Mouse (Mus musculus): ENCODE data around the gene Ehd1. TPM values are rescaled to one million over a fixed set of nuclear protein-coding genes. Genes with fewer than 3 reads are reported as not detected.
A peak's percentile ranks its signal among the peaks of the same experiment; 100 is the strongest.
"Not testable (repeated sequence)": the region's sequence is repeated elsewhere in the genome, so short reads cannot be mapped to it uniquely, and the experiment has no call there.

The Ehd1 gene
- polyA plus RNA-seq, 1 experiment from 2014 or later, result 75.6 TPM

- not testable (repeated sequence) for H3K9me3 ChIP-seq (replicated peaks); H3K4me3 ChIP-seq; H3K4me1 ChIP-seq; H3K4me2 ChIP-seq; H3K9ac ChIP-seq; H3K27ac ChIP-seq; ATAC-seq; H3K27me3 ChIP-seq
- WGBS, result 90% methylated on average over 3 of the region's 3 CpGs
- H3K36me3 ChIP-seq (ENCODE audit: poor library complexity, severe bottlenecking), result peaks cover 33% of the 10 kb centered on the region
Measured at GRCm38 (mm10) chr19:6311783-6312182, 35.3 kb downstream of the Ehd1 start.

DNA sequence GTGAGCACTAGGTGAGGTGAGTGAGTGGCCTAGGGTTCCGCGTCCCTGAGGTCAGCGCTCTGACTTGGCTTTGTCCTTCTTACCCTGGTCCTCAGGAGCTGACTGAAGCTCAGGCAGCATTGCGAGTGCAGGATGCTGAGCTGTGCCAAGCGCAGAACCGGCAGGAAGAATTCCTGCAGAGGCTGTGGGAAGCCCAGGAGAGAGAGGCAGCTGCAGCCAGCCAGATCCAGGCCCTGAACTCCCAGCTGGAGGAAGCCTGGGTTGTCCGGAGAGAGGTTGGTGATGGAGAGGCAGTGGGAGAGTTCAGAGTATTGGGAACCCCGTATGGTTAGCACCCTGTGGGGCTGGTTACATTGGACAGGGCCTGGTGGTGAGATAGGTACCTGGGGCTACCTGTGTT is 37.3 kb downstream of the Ehd1 start:
- WGBS, result 93% methylated on average over 8 of the region's 8 CpGs
- no peaks in the 10 kb centered on the region for H3K27me3 ChIP-seq
- H3K4me1 ChIP-seq, result no peaks in the 10 kb centered on the region
- H3K9ac ChIP-seq, result no peak overlapping the region
- ATAC-seq, result no peak
- H3K4me2 ChIP-seq, result no peak overlapping the region
- no peaks in the 10 kb centered on the region for H3K9me3 ChIP-seq (replicated peaks)
- no peak overlapping the region for H3K4me3 ChIP-seq
- H3K27ac ChIP-seq, result no peak overlapping the region
- peaks cover 46% of the 10 kb centered on the region for H3K36me3 ChIP-seq (ENCODE audit: poor library complexity, severe bottlenecking)

DNA sequence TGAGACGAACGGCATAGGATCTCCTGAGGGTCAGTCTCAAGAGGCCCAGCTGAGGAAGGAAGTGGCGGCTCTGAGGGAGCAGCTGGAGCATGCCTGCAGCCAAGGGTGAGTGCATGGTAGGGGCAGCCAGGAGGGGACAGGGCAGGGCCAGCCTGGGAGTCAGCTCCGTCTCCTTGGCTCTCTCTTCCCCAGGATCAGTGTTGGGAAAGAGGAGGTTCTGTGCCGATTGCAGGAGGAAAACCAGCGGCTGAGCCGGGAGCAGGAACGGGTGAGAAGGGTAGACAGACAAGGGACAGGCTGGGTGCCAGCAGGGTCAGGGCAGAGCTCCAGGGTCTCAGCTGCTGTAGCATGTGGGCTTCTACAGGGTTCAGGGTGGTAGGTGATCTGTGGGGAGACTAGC is 38.0 kb downstream of the Ehd1 start:
- Histone ChIP-seq H3K36me3 (ENCODE audit: poor library complexity, severe bottlenecking) (peaks cover 46% of the 10 kb centered on the region), H3K9me3 (replicated peaks) (no peaks in the 10 kb centered on the region), H3K9ac (no peak overlapping the region), H3K27ac (no peak overlapping the region), H3K4me3 (no peak overlapping the region), H3K27me3 (no peaks in the 10 kb centered on the region), H3K4me2 (no peak overlapping the region), H3K4me1 (no peaks in the 10 kb centered on the region)
- 91% methylated on average over 8 of the region's 8 CpGs for WGBS
- ATAC-seq, result no peak

DNA sequence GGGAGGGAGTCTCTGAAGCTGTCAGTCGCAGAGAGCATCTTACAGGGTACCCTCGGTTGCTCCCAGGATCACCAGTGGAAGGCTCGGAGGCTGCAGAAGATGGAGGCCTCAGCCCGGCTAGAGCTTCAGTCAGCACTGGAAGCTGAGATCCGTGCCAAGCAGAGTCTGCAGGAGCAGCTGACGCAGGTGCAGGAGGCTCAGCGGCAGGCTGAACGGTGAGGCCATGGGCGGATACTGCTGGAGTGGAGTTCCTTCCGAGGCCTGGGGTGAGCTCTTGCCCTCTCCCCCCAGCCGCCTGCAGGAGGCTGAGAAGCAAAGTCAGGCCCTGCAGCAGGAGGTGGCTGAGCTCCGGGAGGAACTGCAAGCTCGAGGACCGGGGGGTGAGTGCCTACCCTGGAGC is 39.0 kb downstream of the Ehd1 start:
- H3K4me3 ChIP-seq, result no peak overlapping the region
- no peaks in the 10 kb centered on the region for H3K9me3 ChIP-seq (replicated peaks)
- peaks cover 46% of the 10 kb centered on the region for H3K36me3 ChIP-seq (ENCODE audit: poor library complexity, severe bottlenecking)
- ATAC-seq, result no peak
- H3K27ac ChIP-seq, result no peak overlapping the region
- H3K9ac ChIP-seq, result no peak overlapping the region
- 80% methylated on average over 14 of the region's 14 CpGs for WGBS
- no peaks in the 10 kb centered on the region for H3K27me3 ChIP-seq
- H3K4me2 ChIP-seq, result no peak overlapping the region
- no peaks in the 10 kb centered on the region for H3K4me1 ChIP-seq

GRCm38 (mm10) chr19:6318145-6318544 is 41.6 kb downstream of the Ehd1 start:
- H3K9ac ChIP-seq, result no peak overlapping the region
- H3K4me3 ChIP-seq, result no peak overlapping the region
- no peak overlapping the region for H3K4me2 ChIP-seq
- no peak overlapping the region for H3K27ac ChIP-seq
- H3K9me3 ChIP-seq (replicated peaks), result no peaks in the 10 kb centered on the region
- no peak for ATAC-seq
- no peaks in the 10 kb centered on the region for H3K4me1 ChIP-seq
- no peaks in the 10 kb centered on the region for H3K27me3 ChIP-seq
- peaks cover 38% of the 10 kb centered on the region; the same call in 1 of the 2 replicates for H3K36me3 ChIP-seq (ENCODE audit: poor library complexity, severe bottlenecking)
- WGBS, result 87% methylated on average over 12 of the region's 12 CpGs

- no peak overlapping the region for H3K9ac ChIP-seq
- H3K4me2 ChIP-seq, result no peak overlapping the region
- ATAC-seq, result no peak
- H3K4me1 ChIP-seq, result no peaks in the 10 kb centered on the region
- WGBS, result 88% methylated on average over 8 of the region's 8 CpGs
- H3K27me3 ChIP-seq, result no peaks in the 10 kb centered on the region
- H3K36me3 ChIP-seq (ENCODE audit: poor library complexity, severe bottlenecking), result peaks cover 18% of the 10 kb centered on the region; the same call in 1 of the 2 replicates
- no peak overlapping the region for H3K4me3 ChIP-seq
- H3K27ac ChIP-seq, result no peak overlapping the region
- H3K9me3 ChIP-seq (replicated peaks), result no peaks in the 10 kb centered on the region
Measured at GRCm38 (mm10) chr19:6321358-6321757, 44.8 kb downstream of the Ehd1 start.

DNA sequence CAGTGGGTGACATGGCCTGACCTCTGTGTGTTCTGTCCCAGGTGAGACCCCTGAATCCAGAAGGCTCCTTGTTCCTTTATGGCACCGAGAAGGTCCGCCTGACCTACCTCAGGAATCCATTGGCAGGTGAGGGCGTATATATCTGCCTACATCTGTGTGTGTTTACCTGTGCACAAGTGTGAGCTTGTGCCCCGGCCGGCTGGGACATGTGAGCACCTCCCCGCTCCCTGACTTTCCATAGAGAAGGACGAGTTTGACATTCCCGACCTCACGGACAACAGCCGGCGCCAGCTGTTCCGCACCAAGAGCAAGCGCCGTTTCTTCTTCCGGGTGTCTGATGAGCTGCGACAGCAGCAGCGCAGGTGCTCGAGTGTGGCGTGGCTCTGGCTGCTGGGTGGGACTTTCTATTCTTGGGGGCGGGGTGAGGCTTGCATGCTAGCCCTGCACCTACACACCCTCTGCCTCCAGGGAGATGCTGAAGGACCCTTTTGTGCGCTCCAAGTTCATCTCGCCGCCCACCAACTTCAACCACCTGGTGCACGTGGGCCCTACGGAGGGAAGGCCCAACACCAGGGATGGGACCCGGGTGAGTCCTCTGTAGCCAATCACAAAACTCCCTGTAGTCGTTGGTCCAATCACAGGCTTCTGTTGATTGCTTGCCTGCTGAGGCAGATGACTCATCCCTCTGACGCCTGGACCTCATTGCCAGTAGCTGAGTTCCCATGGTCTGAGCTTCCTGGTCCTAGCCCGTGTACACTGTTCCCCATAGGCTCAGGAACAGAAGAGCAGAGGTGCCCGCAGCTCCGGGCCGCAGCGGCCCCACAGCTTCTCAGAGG is 45.5 kb downstream of the Ehd1 start:
- 87% methylated on average over 33 of the region's 33 CpGs for WGBS
- H3K4me3 ChIP-seq, result no peak overlapping the region
- H3K36me3 ChIP-seq (ENCODE audit: poor library complexity, severe bottlenecking), result peaks cover 14% of the 10 kb centered on the region; the same call in 1 of the 2 replicates
- no peak overlapping the region for H3K4me2 ChIP-seq
- H3K27ac ChIP-seq, result no peak overlapping the region
- H3K27me3 ChIP-seq, result no peaks in the 10 kb centered on the region
- no peak for ATAC-seq
- H3K9me3 ChIP-seq (replicated peaks), result no peaks in the 10 kb centered on the region
- H3K9ac ChIP-seq, result no peak overlapping the region
- H3K4me1 ChIP-seq, result no peaks in the 10 kb centered on the region

DNA sequence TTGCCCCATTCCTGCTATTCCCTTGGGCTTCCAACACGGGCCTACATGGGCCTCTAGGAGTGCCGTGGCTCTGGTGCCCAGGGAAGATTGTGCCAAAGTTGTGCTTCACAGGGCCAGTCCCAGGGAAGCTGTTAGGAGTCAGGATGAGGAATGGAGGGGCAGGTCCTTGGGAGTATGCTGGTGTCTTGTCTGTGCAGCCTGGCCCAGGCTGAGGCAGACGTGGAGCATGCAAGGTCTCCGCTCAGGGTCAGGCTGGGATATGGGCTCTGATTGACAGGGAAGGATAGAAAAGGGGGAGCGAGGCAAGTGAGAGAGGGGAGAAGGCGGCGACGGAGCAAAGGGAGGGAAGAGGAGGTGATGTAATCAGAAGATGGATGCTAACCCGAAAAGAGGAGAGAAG is 48.2 kb downstream of the Ehd1 start:
- Histone ChIP-seq H3K27ac (no peak overlapping the region), H3K4me2 (no peak overlapping the region), H3K4me3 (no peak overlapping the region), H3K9ac (no peak overlapping the region; the same call in 1 of the 2 replicates), H3K27me3 (no peaks in the 10 kb centered on the region), H3K4me1 (no peaks in the 10 kb centered on the region), H3K36me3 (ENCODE audit: poor library complexity, severe bottlenecking) (0 out of 2 replicates have a peak, but pooled peaks cover 4% of the 10 kb centered on the region), H3K9me3 (replicated peaks) (no peaks in the 10 kb centered on the region)
- 79% methylated on average over 9 of the region's 9 CpGs for WGBS
- no peak for ATAC-seq

GRCm38 (mm10) chr19:6331178-6331577 is 54.7 kb downstream of the Ehd1 start:
- Histone ChIP-seq H3K4me1 (peaks cover 16% of the 10 kb centered on the region), H3K27ac (no peak overlapping the region), H3K27me3 (no peaks in the 10 kb centered on the region), H3K4me2 (no peak overlapping the region), H3K4me3 (no peak overlapping the region), H3K36me3 (ENCODE audit: poor library complexity, severe bottlenecking) (no peaks in the 10 kb centered on the region), H3K9ac (no peak overlapping the region), H3K9me3 (replicated peaks) (no peaks in the 10 kb centered on the region)
- ATAC-seq, result no peak
- 72% methylated on average over 5 of the region's 5 CpGs for WGBS

- 21% methylated on average over 13 of the region's 13 CpGs for WGBS
Measured at GRCm38 (mm10) chr19:6331719-6332516, 55.4 kb downstream of the Ehd1 start.

DNA sequence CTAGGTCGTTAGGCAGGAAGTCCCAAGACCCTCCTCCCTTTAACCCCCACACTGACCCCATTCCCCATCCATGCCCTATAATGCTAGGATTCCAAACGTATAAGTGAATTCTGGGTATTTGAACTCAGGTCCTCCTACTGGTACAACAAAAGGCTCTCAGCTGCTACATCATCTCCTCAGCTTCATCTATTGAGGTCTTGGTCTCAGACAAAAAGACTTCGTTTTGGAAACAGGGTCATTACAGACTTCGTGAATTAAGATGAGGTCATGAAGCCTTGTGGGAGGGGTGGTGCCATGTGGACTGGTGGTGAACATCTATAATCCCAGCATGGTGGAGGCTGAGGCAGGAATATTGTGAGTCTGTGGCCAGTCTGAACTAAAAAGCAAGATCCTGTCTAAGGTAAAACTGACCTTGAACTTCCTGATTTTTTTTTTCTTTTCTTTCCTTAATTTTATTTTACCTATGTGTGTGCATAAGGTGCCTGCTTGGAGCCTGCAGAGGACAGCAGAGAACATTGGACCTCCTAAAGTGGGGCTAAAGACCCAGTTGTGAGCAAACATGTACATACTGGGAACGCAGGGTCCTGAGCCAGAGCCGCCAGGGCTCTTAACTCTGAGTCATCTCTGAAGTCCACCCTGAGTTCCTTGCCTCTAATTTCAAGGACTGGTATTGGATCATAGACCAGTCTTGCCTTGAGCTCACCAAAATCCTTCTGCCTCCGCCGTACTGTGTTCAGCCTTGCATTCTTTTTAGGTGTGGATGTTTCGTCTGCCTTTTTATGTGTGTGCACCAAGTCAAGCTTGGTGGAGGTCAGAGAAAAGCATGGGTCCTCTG is 57.5 kb downstream of the Ehd1 start:
- peaks cover 25% of the 10 kb centered on the region for H3K36me3 ChIP-seq (ENCODE audit: poor library complexity, severe bottlenecking)
- no peaks in the 10 kb centered on the region for H3K27me3 ChIP-seq
- H3K4me2 ChIP-seq, result peak overlapping the region; percentile 95
- H3K4me3 ChIP-seq, result peak overlapping the region; percentile 78
- H3K27ac ChIP-seq, result peak overlapping the region; percentile 61
- no peaks in the 10 kb centered on the region for H3K9me3 ChIP-seq (replicated peaks)
- peaks cover 35% of the 10 kb centered on the region for H3K4me1 ChIP-seq
- ATAC-seq, result no peak
- H3K9ac ChIP-seq, result peak overlapping the region; percentile 89; the same call in 1 of the 2 replicates
- 58% methylated on average over 9 of the region's 9 CpGs for WGBS

More at GRCm38 (mm10) chr19:6331719-6332516, 55.4 kb downstream of the Ehd1 start:
- no peak for ATAC-seq
- peaks cover 23% of the 10 kb centered on the region for H3K4me1 ChIP-seq
- no peak overlapping the region for H3K27ac ChIP-seq
- no peaks in the 10 kb centered on the region for H3K9me3 ChIP-seq (replicated peaks)
- H3K9ac ChIP-seq, result peak overlapping the region; percentile 41; the same call in 1 of the 2 replicates
- no peaks in the 10 kb centered on the region for H3K27me3 ChIP-seq
- H3K4me3 ChIP-seq, result no peak overlapping the region
- peaks cover 4% of the 10 kb centered on the region for H3K36me3 ChIP-seq (ENCODE audit: poor library complexity, severe bottlenecking)
- peak overlapping the region; percentile 43 for H3K4me2 ChIP-seq
